Mouse (Mus musculus) bone marrow, adult 2 months (tissue): Measurements from ENCODE around the gene Rpl38.

Experiments
- CTCF ChIP-seq: fragments of 200-500 bp; IDR thresholded peaks from 2 replicates; pipeline ENCODE4 v1.5.1; 2011; ENCODE audit warnings: low read length, control low read depth; ENCODE audit not compliant: control insufficient read depth, insufficient read depth
- POLR2A ChIP-seq: fragments of 200-500 bp; IDR thresholded peaks from 2 replicates; pipeline ENCODE4 v1.6.1; 2011; ENCODE audit warnings: low read depth, mild to moderate bottlenecking, control low read depth, low read length, borderline replicate concordance; ENCODE audit not compliant: control insufficient read depth

DNA sequence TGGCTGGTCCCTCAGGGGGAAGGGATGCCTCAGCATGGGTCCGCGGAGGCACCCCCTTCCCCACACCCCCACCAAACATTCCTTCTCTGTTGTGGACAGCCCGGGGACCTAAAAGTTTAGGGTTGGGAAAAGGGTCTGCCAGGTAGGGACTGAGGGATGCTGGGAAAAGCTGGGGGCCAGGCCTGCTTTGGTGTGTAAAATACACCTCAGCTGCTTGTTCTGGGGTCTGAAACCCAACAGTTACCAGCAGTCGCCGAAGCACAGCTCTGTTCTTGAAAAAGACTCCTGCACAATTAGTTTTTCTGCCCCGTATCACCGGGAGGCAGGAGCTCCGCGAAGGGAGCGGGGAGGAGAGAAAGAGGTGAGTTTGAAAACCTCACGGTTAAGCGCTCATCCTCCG, 1.5 kb upstream of the Rpl38 start:
- TF ChIP-seq POLR2A: no peak
- TF ChIP-seq CTCF: no peak
